Mouse (Mus musculus): ENCODE measurements around the gene Hectd1.

Gene Hectd1

GRCm38 (mm10) chr12:51829290-51830076 lies at the start of gene Hectd1:
TSS of gene Hectd1 (minus strand) at chr12:51829536.
- DNase-seq (ENCODE audit: extremely low read depth, insufficient read length, low spot score), result peak; percentile 89

GRCm38 (mm10) chr12:51871446-51872144 lies 42.3 kb upstream of the Hectd1 start:
- no peak for DNase-seq (ENCODE audit: extremely low read depth, insufficient read length, low spot score)

- no peak for DNase-seq (ENCODE audit: extremely low read depth, insufficient read length, low spot score)
Measured at GRCm38 (mm10) chr12:51869511-51869910, 40.2 kb upstream of the Hectd1 start.

- no peak for DNase-seq (ENCODE audit: extremely low read depth, insufficient read length, low spot score)
Measured at GRCm38 (mm10) chr12:51867076-51867475, 37.7 kb upstream of the Hectd1 start.

- peak; percentile 43 for DNase-seq (ENCODE audit: extremely low read depth, insufficient read length, low spot score)
Measured at GRCm38 (mm10) chr12:51866226-51866910, 37.0 kb upstream of the Hectd1 start.

GRCm38 (mm10) chr12:51865790-51866179 lies 36.4 kb upstream of the Hectd1 start:
- peak; percentile 29 for DNase-seq (ENCODE audit: extremely low read depth, insufficient read length, low spot score)

GRCm38 (mm10) chr12:51865061-51865789 lies 35.9 kb upstream of the Hectd1 start:
- peak; percentile 58 for DNase-seq (ENCODE audit: extremely low read depth, insufficient read length, low spot score)

- DNase-seq (ENCODE audit: extremely low read depth, insufficient read length, low spot score), result no peak
Measured at GRCm38 (mm10) chr12:51863116-51864002, 34.0 kb upstream of the Hectd1 start.

GRCm38 (mm10) chr12:51858134-51859028 lies 29.0 kb upstream of the Hectd1 start:
- DNase-seq (ENCODE audit: extremely low read depth, insufficient read length, low spot score), result no peak

GRCm38 (mm10) chr12:51856768-51857295 lies 27.5 kb upstream of the Hectd1 start:
- no peak for DNase-seq (ENCODE audit: extremely low read depth, insufficient read length, low spot score)

GRCm38 (mm10) chr12:51855872-51856271 lies 26.5 kb upstream of the Hectd1 start:
- no peak for DNase-seq (ENCODE audit: extremely low read depth, insufficient read length, low spot score)

- DNase-seq (ENCODE audit: extremely low read depth, insufficient read length, low spot score), result no peak
Measured at GRCm38 (mm10) chr12:51855453-51855852, 26.1 kb upstream of the Hectd1 start.

GRCm38 (mm10) chr12:51851617-51852016 lies 22.3 kb upstream of the Hectd1 start:
- DNase-seq (ENCODE audit: extremely low read depth, insufficient read length, low spot score), result no peak

GRCm38 (mm10) chr12:51851155-51851554 lies 21.8 kb upstream of the Hectd1 start:
- DNase-seq (ENCODE audit: extremely low read depth, insufficient read length, low spot score), result no peak

GRCm38 (mm10) chr12:51850339-51850738 lies 21.0 kb upstream of the Hectd1 start:
- DNase-seq (ENCODE audit: extremely low read depth, insufficient read length, low spot score), result peak; percentile 22

GRCm38 (mm10) chr12:51849902-51850301 lies 20.6 kb upstream of the Hectd1 start:
- DNase-seq (ENCODE audit: extremely low read depth, insufficient read length, low spot score), result no peak

- peak; percentile 83 for DNase-seq (ENCODE audit: extremely low read depth, insufficient read length, low spot score)
Measured at GRCm38 (mm10) chr12:51847953-51848680, 18.8 kb upstream of the Hectd1 start.

- DNase-seq (ENCODE audit: extremely low read depth, insufficient read length, low spot score), result no peak
Measured at GRCm38 (mm10) chr12:51845261-51845660, 15.9 kb upstream of the Hectd1 start.

Data from 3134 (cell line).